Mouse (Mus musculus) MEL (cell line): ENCODE data around the gene Fchsd2.

Experiments used
- CHD2 ChIP-seq: IDR thresholded peaks from 2 replicates; pipeline ENCODE4 v1.6.1; 2011; ENCODE audit warnings: low read length, improper control_type of control experiment
- CTCF ChIP-seq, 3 experiments: IDR thresholded peaks in 2 of 3; conservative IDR thresholded peaks in 1 of 3; 2 replicates each; pipeline ENCODE4 v1.5.1; 2011 to 2012; ENCODE audit warnings: low read length in 3 of 3, low read depth in 2 of 3, mild to moderate bottlenecking in 2 of 3, improper control_type of control experiment in 1 of 3, inconsistent platforms in 1 of 3, mixed read lengths in 1 of 3, moderate library complexity in 1 of 3; ENCODE audit not compliant: control insufficient read depth in 1 of 3, insufficient read depth in 1 of 3, poor library complexity in 1 of 3, severe bottlenecking in 1 of 3
- EP300 ChIP-seq, 2 experiments: IDR thresholded peaks; 2 replicates each; pipeline ENCODE4 v1.6.1; 2011; ENCODE audit warnings: improper control_type of control experiment in 2 of 2, low read length in 2 of 2, low read depth in 1 of 2, mild to moderate bottlenecking in 1 of 2
- MAFK ChIP-seq: IDR thresholded peaks from 2 replicates; pipeline ENCODE4 v1.6.1; 2011; ENCODE audit warnings: low read depth, mild to moderate bottlenecking, low read length, improper control_type of control experiment, borderline replicate concordance
- POLR2A ChIP-seq, 2 experiments: IDR thresholded peaks; 2 replicates each; pipeline ENCODE4 v1.6.1; 2011 to 2012; ENCODE audit warnings: low read length in 2 of 2, mild to moderate bottlenecking in 2 of 2, control low read depth in 1 of 2, improper control_type of control experiment in 1 of 2, low read depth in 1 of 2, moderate library complexity in 1 of 2; ENCODE audit not compliant: control insufficient read depth in 1 of 2, insufficient read depth in 1 of 2, poor library complexity in 1 of 2
- ZC3H11A ChIP-seq: IDR thresholded peaks from 2 replicates; pipeline ENCODE4 v1.6.1; 2012; ENCODE audit warnings: low read depth, mild to moderate bottlenecking, inconsistent platforms, low read length, improper control_type of control experiment
- ZNF384 ChIP-seq: IDR thresholded peaks from 2 replicates; pipeline ENCODE4 v1.6.1; 2012; ENCODE audit warnings: low read depth, mild to moderate bottlenecking, inconsistent platforms, low read length, improper control_type of control experiment

GRCm38 (mm10) chr7:101291641-101292040 lies 199.0 kb downstream of the Fchsd2 start:
- TF ChIP-seq POLR2A (IDR thresholded peaks at IDR 0.05; ENCODE audit: control insufficient read depth in 1 of 2, insufficient read depth in 1 of 2, low read depth in 1 of 2, low read length in 2 of 2, poor library complexity in 1 of 2) (no peak), ZC3H11A (no peak), EP300 (IDR thresholded peaks at IDR 0.05; ENCODE audit: low read depth in 1 of 2, low read length in 2 of 2) (no peak), CTCF (IDR thresholded peaks at IDR 0.05 in 2 of 3, conservative IDR thresholded peaks at IDR 0.05 in 1 of 3; ENCODE audit: control insufficient read depth in 1 of 3, insufficient read depth in 1 of 3, low read depth in 2 of 3, low read length in 3 of 3, poor library complexity in 1 of 3, severe bottlenecking in 1 of 3) (no peak), CHD2 (no peak), ZNF384 (no peak), MAFK (no peak)
